Mouse (Mus musculus) bone marrow macrophage, adult 2 months (primary cell): ENCODE data around the gene Trpm6. TPM values are rescaled to one million over a fixed set of nuclear protein-coding genes. Genes with fewer than 3 reads are reported as not detected.

ENCODE experiments used
- H3K27ac ChIP-seq: 2 replicates; pipeline ENCODE4 v1.5.1; 2012; ENCODE audit warnings: low read depth, low read length; ENCODE audit not compliant: insufficient read depth
- H3K4me1 ChIP-seq: 2 replicates; pipeline ENCODE4 v1.6.1; 2012; ENCODE audit warnings: low read length; ENCODE audit not compliant: control insufficient read depth, insufficient read depth
- H3K4me3 ChIP-seq: 2 replicates; pipeline ENCODE4 v1.5.1; 2012; ENCODE audit warnings: mild to moderate bottlenecking, low read length, moderate library complexity; ENCODE audit not compliant: insufficient read depth
- CTCF ChIP-seq: IDR thresholded peaks from 2 replicates; pipeline ENCODE4 v1.5.1; 2012; ENCODE audit warnings: low read depth, mild to moderate bottlenecking, low read length, moderate library complexity
- POLR2A ChIP-seq: IDR thresholded peaks from 2 replicates; pipeline ENCODE4 v1.6.1; 2012; ENCODE audit warnings: mild to moderate bottlenecking, low read depth, low read length, borderline replicate concordance
- polyA plus RNA-seq: library from polyadenylated mRNA; stranded (reverse); fragments of >200 nt; gene quantifications from 2 replicates; pipeline ENCODE4 v1.2.4, GENCODE M21; 2012; ENCODE audit not compliant: missing spikeins, insufficient read depth, insufficient read length

Gene Trpm6
- polyA plus RNA-seq, 1 experiment = not detected

DNA sequence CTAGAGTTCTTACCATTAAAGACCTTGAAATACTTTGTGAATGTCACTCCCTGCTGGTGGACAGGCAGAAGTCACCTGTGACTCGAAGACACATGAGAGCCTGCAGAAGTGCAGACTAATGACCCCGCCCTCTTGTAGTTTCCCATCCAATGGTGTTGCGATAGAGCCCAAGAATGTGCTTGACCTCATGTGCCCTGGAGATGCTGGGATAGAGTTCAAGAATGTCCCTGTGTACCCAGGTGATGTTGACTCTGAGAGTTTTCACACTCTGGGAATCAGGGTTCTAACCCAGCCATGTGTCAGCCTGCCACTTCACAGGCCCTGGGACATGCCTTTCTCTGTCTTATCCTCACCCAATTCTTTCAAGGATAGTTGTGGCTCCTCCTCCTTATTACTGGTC lies 81.4 kb downstream of the Trpm6 start:
- no peaks in the 10 kb centered on the region for H3K4me1 ChIP-seq
- TF ChIP-seq POLR2A (no peak), CTCF (no peak)
- no peak overlapping the region for H3K27ac ChIP-seq
- H3K4me3 ChIP-seq = no peak overlapping the region

DNA sequence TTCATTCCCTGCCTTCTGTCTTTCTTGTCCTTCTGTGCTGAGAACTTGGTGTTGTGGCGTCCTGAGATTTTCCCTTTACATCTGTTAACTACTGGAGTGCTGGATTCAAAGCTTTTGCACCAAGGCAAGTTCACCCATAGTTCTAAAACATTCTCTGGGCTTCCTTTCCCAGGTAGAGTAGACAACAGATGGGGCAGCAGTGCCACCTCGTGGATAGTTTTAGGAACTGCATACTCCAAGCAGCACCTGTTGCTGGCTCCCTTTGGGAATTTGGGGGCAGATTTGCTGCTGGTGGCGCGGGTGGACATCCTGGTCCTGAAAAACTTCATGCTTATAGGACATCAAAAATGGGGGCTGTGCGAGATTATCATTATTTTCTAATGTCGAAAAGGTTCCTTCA lies 85.2 kb downstream of the Trpm6 start:
- Histone ChIP-seq H3K4me3 (no peak overlapping the region), H3K27ac (no peak overlapping the region), H3K4me1 (no peaks in the 10 kb centered on the region)
- TF ChIP-seq CTCF (peak; percentile 59), POLR2A (no peak)

DNA sequence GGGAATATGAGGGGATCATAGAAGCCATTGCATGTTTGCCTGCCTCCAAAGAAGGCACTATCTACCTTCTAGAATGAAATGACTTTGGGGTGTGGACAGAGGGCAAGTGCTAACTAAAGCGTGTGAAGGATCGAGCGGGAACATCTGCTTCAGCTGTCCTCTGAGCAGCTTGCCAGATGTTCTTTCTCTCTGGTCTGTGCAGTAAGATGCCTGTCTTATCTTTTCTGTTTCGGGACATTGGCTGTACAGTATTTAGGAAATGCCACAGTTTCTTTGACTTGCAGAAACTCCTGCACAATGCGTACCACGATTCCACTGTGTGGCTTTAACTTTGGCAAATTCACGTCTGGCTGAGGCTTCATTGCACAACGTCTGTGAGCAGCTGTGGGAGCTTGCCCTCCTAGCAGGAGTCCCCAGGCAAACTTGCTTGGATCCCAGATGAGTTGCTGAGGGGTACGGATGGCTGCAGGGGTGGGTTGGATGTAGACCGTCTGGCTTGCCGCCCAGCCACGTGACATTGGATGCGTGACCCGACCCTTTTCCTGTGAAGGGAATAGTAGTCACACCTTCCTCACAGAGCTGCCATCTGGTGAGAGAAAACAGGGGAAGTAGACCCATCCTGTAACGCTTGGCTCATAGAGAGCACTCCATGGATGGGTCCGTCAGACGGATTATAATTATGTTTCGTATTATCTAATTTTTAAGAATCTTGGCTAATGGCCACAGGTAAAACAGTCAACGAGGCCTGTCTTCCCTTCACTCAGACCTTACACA lies 92.2 kb downstream of the Trpm6 start:
- H3K27ac ChIP-seq = no peak overlapping the region
- no peaks in the 10 kb centered on the region for H3K4me1 ChIP-seq
- no peak for TF ChIP-seq CTCF
- no peak for TF ChIP-seq POLR2A
- no peak overlapping the region for H3K4me3 ChIP-seq

DNA sequence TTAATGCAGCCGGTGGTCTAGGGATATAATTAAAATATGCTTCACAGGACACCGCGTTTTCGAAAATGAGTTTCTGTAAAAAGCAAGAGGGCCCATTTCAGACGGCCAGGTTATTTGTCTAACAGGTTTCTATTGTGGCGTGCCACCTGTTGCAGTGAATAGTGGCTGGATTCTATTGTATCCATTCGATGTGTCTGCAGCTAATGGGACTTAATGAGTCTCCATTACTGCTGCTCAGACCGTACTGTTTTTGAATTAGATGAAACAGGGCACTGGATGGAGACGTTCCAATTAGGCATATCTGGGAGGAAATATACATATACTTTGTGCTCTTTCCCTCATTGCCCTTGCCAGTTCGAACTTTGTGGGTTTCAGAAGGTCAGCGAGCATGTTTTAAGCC lies 92.8 kb downstream of the Trpm6 start:
- no peak for TF ChIP-seq POLR2A
- TF ChIP-seq CTCF = no peak
- no peak overlapping the region for H3K27ac ChIP-seq

DNA sequence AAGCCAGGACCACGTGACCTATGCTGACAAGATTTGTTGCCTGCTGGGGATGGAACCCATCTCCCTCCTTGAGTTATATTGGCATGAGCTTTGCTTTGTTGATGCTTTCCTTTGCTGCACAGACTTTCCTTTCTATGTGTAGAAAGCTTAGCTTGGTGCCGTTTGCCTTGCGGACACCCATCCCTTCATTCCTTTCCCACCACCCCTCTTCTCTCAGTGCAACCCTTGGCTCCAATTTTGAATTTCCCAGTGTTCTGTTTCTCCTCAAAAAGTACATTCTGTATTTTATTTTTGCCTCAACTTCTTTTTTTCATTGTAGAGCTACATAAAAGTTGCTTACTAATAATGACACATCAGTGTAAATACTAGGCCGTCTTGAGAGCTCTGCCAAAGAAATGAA lies 96.6 kb downstream of the Trpm6 start:
- no peak for TF ChIP-seq POLR2A
- no peak for TF ChIP-seq CTCF
- H3K4me3 ChIP-seq = no peak overlapping the region
- H3K27ac ChIP-seq = no peak overlapping the region
- H3K4me1 ChIP-seq = no peaks in the 10 kb centered on the region

More for the DNA sequence above, 92.8 kb downstream of the Trpm6 start:
- Histone ChIP-seq H3K4me3 (no peak overlapping the region), H3K4me1 (no peaks in the 10 kb centered on the region)

DNA sequence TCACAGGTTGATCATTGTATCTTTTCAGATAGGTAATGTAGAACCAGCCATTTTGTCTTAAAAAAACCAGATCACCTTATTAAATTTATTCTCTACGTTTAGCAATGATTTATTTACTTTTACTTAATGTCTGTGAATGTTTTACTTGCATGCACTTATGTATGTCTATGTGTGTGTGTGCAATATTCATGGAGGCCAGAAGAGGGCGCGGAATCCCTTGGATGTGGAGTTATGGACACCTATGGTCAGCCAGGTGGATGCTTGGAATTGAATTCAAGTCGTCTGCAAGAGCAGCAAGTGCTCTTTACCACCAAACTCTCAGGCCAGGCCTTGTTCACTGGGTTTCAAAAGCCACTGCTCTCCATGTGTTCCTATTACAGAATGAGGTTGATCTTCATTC lies 118.5 kb downstream of the Trpm6 start:
- Histone ChIP-seq H3K4me3 (no peak overlapping the region), H3K4me1 (no peaks in the 10 kb centered on the region), H3K27ac (no peak overlapping the region)
- TF ChIP-seq CTCF = no peak
- no peak for TF ChIP-seq POLR2A

DNA sequence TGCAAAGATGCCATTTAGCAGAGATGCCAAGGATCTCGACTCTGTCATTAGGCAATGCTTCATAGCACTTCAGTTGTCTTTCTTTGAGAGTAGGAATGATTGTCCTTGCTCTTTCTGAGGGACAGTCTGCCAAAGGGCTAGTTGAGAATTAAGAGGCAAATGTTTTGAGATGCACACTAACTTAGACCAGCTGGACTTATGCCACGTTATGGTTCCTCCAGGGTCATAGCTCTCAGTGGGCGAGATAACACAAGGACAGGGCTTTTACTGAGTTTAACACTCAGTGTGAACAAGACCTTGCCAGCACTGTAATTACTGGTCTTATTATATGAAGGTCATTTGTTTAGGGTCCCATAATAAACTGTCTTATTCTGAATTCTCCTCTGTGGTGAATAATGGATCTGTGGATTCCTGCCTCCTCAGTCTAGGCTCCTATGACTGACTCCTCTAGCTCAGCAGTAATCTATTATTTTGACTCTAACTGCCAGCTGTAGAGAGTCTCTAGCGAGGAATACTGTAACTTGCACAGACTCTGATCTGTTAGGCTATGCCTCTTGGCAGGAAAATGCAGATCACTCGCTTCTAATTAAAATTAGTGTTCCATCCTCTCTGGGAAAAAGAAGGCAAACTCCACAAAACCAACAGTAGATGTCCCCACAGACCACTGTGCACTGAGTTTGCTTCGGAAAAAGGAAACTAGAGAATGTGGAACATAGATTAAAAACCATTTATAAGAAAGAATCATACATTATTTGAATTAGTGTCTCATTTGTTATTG lies 123.2 kb downstream of the Trpm6 start:
- Histone ChIP-seq H3K27ac (no peak overlapping the region), H3K4me3 (no peak overlapping the region), H3K4me1 (no peaks in the 10 kb centered on the region)
- TF ChIP-seq CTCF = no peak
- TF ChIP-seq POLR2A = no peak

DNA sequence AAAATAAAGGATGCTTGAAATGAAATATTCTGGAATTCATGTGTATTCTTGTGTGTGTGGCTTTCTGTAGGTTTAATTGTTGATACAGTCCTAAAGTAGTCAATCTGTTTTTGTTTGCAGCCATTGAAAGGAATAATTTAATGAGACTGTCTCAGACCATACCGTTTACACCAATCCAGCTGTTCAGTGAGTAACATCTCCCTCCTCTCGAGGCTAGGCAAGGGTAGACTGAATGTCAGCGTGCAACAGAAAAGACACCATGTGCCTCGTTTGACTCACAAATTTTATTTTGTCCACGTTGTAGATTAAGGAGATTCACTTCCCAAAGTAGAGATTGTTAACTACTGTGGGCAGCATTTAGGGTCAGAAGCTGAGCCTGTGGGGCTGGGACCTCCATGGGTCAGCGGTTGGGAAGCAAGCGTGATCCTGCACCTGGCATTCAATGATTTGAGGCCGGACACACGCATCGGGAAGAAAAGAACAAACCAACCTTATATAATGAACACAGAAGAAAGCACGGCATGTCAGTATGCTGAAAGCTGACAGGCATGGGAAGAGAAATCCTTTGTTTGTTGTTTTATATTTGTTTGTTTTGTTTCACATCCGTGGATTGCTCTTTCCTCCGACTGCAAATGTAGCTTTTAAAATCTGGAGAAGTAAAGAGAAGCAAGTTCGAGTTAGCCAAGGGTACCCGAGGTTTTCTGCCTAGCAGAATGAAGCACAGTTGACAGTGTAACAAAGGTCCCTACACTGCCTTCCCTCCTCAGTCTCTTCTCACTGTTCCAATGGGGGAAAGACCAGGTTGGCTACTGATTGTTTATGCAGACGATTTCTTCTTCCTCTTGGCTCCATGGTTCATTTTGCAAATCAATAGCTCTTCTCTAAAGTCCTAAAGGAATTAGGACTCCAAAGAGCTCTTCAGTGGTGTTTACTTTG lies 124.2 kb downstream of the Trpm6 start:
- Histone ChIP-seq H3K27ac (no peak overlapping the region), H3K4me1 (no peaks in the 10 kb centered on the region), H3K4me3 (no peak overlapping the region)
- no peak for TF ChIP-seq CTCF
- TF ChIP-seq POLR2A = no peak

DNA sequence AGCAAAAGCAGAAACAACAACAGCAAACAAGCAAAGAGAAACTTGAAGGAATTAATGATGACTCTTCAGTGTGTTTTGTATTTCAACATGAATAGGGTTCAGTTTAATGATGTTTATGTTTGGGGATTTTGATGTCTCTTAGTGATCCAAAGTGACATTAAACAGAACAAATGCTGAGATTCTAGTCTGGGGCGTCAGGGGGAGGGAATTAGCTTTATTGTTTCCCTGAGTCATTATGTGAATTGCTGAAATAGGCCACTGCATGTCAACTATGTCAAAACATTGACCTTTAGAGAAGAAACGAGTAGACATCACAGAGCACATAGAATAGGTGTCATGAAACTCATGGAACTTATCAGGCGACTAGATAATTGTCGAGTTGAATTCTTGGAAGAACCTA lies 129.5 kb downstream of the Trpm6 start:
- TF ChIP-seq CTCF = no peak
- TF ChIP-seq POLR2A = no peak
- Histone ChIP-seq H3K4me1 (no peaks in the 10 kb centered on the region), H3K4me3 (no peak overlapping the region), H3K27ac (no peak overlapping the region)
